Mouse (Mus musculus) retina, embryonic 14.5 days (tissue): ENCODE data around the gene Rmi1.
"Not testable (repeated sequence)": the region's sequence is repeated elsewhere in the genome, so short reads cannot be mapped to it uniquely, and the experiment has no call there.

ENCODE experiments used
- DNase-seq: peaks from one replicate; pipeline ENCODE4 v3.0.0-alpha.2; 2015; ENCODE audit warnings: low spot score

The Rmi1 gene

DNA sequence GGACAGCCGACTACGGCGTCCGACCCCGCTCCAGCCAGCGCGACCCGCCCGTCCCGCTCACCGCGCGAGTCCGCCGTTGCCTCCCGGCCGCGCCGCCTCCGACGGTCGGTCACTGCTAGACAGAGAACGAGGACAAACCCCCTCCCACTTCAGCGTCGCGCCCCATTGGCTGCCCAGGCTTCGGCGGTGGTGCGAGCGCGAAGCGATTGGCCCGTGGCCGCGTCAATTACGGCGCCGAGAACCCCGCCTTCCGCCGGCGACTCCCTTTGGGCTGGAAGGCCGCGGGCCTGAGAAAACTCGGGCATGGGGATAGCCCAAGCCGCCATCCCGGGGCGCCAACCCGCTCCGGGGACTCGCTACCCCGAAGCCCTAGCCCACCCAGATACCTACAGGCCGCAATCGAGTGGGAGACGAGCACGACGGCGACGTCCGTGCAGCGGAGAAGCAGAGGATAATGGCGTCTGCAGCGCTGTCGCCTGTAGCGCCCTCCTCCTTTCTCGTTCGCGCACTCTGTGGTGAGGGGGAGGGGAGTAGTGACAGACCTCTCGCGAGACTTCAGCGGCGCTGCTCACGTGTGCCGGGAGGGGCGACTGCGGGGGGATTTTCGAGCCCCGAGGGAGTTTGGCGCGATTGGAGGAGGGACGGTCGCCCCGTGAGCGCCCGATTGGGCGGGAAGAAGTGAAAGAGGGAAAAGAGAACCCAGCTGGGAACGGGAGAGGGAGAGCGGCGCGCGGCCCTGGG lies at the start of gene Rmi1:
Rmi1 (plus strand) TSS at position 246 of the 741 bp plus-strand sequence.
- peak; percentile 99 for DNase-seq

DNA sequence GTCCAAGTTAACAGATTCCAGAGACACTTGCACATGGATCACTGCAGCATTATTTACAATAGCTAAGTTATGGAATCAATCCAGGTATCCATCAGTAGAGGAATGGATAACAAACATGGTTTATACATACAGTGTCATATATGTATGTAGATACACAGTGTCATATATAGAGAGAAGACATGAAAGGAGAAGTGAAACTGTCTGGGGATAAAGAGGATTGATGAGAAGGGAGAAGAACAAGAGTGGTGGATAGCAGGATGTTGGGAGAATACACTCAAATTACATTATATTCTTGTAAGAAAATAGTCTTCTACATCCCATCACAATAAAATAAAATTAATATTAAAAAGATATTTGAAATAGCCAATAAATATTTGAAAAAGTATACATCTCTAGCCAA lies 49.1 kb upstream of the Rmi1 start:
- no peak for DNase-seq

DNA sequence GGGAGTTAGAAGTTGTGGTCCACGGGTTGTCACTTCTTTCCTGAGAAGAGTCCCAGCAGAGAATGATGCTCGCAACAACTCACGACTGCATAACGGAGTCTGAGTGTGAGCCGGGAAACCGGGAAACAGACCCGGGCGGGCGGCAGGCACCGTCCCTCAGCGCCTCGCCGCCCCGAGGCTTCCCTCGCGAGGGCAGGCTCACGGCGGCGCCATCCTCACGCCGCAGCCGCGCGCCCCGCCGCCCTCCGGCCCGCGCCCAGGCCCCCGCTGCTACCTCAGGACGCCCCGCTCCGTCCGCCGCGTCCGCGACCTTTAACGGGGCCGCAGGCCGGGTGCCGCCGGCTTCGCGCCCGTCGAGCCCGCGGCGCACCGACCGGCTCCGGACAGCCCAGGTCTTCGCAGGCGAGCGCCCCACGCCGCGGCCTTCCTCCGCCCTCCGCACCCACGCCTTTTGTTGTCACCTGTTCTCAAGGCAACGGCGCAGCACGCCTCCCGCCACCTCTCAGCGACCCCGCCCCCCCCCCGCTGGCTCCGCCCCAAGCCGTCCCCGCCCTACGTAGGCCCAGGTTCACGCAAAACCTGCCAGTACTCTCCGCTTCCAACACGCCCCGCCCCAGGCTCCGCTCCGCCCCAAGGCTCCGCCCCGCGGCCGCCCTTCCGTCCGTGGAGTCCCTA lies 43.3 kb upstream of the Rmi1 start, which contains the start of gene Kif27:
Kif27 (minus strand) TSS at position 494 of the 675 bp plus-strand sequence.
- DNase-seq, result peak; percentile 87

DNA sequence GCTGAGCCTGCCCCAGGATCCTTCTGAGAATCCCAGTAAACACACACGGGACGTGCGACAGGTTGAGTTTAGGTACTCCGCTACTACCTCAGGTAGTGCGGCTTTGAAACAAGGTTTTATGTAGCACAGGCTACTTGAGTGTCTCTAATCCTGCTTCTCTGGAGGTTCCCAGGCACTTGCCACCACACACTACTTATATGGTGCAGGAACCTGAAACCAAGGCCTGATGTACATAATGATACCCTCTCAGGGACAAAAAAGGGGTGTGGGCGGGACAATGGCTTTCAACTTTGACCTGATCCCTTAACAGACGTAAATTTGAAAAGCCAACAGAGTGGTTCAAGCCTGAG lies 42.8 kb upstream of the Rmi1 start:
- DNase-seq, result no peak

DNA sequence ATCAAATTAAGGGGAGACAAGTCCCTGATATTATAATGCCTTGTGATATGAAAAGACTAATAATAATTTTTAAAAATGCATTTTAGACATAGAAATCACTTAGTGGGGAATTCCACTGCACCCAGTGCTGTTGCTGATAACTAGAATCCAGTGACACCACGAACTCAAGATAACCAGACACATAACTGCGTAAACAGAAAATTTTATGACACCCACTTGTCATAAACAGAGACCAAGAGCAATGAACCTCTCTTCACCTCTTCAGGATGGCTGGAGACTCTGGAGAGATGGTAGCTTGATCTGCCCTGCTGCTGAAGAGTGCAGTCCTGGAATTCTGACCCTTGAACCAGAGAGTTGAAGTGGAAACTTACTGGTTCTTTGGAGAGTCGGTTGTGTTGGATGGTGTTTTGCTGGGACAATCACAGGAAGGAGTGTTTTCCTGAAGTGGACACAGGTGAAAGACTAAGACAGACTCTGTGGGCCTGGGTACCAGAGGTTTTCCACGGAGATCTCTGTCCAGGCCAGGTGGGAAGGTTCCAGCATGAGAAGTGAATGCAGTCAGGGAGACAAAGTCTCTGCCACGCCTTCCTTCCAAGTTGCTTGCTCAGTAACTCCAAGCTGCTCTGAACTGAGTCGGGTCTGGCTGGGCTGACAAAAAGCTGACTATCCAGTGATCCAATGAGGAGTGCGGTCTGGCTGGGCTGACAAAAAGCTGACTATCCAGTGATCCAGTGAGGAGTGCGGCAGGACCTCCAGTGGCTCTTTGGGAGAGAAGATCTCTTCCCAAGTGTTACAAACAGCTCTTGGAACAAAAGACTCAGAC lies 37.5 kb upstream of the Rmi1 start:
- no peak for DNase-seq

DNA sequence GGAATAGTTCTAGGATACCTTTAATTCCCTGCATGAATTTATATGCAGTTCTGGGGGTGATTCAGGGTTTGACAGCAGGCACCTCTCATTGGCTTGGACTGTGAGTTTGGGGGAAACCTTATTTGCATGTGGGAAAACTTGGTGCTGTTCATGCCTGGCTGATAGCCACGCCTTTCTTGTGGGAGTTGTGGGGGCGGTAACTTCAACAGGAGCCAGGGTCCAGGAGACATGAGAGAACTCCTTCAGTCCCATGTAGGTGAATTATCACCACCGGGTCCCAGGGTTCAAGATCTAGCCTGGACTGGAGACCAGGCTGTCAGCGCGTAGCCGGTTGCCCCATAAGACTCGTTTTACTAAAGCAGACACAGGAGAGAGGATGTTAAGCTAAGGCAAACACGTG lies 36.9 kb upstream of the Rmi1 start:
- DNase-seq, result not testable (repeated sequence)

DNA sequence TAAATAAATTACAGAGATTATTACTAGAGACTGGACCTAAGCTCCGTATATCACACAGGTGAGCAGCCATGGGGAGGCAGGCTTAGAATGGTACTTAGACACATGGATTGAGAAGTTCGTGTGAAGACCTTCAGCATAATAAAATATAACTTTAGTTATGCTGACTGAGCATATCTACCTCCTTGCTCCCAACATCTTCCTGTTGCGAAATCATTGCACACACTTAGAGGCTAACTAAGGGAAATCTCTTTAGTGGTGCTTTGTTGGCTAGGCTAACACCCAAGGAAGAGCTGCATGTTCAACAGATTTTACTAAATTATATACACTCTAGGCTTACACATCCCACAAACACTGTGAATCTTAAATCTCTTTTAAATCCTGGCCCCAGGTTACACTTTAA lies 35.7 kb upstream of the Rmi1 start:
- DNase-seq, result no peak

DNA sequence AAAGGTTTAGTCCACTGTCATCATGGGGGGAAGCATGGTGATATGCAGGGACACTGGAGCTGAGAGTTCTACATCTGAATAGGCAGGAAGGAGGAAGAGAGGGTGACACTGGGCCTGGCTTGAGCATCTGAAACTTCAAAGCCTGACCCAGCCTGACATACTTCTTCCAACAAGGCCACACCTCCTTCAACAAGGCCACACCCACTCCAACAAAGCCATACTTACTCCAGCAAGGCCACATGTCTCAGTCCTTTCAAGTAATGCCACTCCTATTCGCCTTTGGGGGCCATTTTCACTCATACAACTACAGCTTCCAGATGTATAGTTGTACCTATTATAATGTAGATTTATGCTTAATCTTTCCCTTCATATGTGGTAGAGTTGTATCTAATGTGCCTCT lies 34.4 kb upstream of the Rmi1 start:
- DNase-seq, result no peak

DNA sequence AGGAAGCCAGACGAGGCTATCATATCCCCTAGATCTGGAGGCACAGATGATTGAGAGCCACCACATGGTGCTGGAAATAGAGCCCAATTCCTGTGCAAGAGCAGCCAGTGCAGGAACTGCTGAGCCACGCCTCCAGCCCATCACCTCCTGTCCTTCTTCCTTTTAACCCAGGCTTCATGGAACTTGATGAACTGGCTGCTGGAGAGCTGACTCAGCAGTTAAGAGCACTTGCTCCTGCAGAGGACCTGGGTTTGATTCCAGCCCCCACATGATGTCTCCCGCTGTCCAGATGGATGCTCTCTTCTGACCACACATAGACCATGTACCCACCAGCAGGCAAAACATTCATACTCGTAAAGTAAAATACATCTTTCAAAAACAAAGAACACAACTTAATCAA lies 33.2 kb upstream of the Rmi1 start:
- no peak for DNase-seq

DNA sequence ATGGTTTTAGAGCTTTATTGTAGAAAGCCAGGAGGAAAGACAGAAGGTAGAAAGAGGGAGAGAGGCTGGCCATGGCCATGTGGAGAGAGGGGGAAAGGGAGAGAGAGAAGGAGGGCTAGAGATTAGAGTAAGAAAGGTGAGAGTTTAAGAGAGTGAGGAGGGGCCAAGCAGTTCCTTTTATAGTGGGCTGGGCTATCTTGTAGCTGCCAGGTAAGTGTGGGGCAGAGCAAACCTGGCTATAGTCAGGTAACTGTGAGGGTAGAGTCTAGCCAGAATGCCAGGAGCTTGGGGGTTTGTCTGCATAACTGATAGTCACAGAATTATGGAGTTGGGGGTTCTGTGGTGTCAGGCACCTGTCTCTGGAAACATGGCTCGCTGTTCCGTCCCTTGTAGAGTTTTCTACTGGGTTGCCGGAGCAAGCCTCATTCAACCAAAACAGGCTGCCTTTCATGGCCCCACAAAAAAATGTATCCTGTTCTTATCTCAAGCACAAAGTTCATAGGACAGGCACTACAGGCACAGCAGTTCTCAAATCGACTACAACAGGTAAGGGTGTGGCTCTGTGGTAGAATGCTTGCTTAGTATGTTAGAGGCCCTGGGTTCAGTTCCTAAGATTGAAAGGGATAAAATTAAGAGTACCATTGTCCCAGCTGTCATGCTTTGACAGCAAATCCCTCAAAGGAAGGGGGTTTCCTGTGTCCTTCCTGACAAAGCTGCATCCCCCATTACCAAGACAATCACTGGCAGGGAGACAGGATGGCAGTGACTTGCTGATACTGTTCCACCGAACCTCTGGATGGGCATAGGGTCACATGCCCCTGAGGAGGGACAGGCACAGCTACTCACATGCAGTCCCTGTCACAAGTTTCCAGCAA lies 29.5 kb upstream of the Rmi1 start:
- DNase-seq, result no peak

DNA sequence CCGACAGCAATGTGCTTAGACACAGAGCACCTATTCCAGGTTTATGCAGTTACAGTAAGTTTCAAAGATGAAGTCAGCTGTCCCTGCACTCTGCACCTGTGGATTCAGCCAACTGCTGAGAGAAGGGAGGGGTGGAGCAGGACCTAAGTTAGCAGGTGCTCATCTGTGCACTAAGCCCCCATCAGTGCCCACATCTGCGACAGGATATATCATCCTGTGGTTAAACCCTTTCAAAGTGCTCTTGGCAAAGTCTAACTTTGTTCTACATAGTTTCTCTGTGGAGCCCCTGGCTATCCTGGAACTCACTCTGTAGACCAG lies 28.9 kb upstream of the Rmi1 start:
- no peak for DNase-seq

DNA sequence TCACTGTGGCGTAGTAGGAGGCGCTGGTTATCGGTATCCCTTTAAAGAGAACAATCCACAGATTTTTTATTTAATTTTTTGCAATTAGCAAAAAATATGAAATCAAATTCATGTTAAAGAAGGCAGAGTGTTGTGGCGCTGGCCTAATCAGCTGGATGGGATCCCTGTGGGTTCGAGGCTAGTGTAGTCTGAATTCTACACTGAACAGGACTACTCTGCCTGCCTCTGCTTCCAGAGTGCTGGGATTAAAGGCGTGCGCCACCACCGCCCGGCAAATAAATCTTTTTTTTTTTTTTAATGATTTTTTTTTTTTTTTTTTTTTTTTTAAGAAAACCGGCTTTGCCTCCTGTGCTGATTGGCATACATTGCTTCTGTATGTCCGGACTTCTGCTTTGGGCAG lies 17.7 kb upstream of the Rmi1 start:
- DNase-seq, result no peak

DNA sequence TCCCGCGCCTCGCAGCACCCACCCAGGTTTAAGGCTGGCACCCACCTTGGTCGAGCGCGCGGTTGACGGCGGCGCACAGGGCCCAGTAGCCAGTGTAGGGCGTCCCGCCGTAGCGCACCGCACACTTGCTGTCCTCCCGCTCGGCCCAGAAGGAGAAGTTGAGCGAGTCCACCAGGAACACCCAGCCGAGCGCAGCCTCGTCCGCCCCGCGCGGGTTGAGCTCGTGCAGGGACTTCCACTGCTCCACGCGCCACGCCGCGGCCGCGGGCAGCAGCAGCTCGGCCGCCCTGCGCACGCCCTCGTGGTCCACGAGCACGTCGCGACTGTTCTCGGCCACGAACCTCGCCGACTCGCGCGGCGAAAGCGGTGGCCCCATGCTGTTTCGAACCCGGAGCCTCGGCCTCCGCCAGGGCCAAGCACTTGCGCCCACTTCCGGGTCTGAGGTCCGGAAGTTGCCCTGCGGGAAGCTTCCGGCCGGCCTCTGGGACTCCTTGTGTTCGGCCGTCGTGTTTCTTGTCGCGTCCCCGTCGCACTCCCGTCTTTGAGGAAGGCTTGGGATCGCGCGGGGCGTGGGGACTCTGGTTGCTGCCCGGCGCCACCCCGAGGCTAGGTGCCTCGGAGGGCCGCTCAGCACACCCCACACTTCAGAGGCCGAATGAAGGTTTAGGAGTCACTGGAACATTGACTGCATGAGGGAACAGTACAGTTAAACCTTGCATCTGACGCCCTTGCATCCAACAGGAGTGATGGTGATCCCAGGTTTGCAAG lies 17.1 kb upstream of the Rmi1 start, which contains the start of gene 2210016F16Rik:
2210016F16Rik (minus strand) TSS at position 447 of the 768 bp plus-strand sequence.
- peak; percentile 75 for DNase-seq

DNA sequence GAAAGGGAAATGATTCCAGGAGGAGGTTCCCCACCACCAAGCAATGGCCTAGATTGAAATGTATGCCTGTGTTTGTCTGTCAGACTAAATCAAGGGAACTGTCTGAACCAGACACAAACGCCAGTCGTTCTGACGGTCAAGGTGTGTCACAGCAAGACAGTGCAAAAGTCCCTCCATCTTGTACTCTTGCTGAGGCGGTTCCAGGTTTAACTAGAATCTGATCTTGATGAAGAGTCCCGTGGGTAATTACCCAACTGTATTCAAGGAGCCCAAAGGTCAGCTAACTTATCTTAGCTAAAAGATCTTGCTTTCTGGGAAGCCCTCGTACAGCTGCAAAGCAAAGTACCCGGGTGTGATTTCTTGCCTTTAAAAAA lies 16.5 kb upstream of the Rmi1 start:
- DNase-seq, result no peak

DNA sequence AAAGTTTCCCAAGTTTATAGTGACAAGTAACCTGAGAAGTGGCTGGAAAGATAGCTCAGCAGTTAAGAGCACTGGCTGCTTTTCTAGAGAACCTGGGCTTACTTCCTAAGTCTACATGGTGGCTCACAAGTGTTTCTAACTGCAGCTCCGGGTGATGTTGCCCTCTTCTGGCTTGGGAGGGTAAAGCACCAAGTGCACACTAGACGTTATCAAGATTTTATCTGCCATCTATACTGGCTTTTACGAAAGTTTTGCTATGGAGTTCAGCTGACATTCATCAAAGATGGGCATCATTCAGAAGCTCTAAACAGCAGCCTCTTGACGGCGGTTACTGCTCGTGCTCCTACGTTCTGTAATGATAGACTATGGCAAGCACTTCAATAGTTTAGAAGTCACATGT lies 14.1 kb upstream of the Rmi1 start:
- DNase-seq, result peak; percentile 83

DNA sequence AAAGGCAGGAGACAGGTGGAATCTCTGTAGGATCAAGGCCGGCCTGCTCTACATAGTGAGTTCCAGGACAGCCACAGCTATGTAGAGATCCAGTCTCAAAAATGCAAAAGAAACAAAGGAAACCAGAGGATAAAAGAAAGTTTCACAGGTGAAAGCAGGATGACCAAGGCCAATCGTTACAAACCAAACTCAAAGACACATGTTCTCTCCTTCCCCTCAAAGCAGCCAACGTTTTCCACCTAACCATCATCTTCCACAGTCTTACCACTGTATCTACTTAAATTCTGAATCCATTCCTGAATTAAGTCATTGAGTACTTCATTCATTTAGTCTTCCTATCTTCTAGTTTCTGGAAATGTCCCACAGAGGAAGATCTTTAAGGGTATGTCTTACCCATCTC lies 13.7 kb upstream of the Rmi1 start:
- DNase-seq, result no peak

DNA sequence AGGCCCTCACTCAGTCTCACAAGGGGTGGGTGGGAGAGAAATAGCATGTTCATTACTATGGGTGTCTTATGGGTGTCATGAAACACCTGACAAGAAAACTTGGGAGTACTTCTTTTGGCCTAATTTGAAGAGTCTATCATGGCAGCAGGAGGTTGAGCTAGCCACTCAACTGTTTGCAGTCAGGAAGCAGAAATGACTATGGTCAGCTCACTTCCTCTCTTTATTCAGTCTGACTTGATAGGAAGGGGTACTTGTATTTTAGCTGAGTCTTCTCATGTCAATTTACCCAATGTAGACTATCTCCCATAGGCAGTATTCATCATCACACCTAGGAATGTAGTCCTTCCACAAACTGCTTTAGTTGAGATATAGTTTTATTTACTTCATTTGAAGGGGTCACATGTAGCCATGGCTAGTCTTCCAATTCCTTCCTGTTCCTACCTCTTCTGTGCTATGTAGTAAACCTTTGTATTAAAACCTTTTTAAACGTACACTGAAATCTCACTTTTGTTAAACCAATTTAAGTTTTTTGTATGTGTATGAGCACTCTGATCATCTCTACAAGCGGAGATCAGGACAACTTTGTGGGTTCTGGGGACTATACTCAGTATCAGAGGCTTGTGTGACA lies 12.6 kb upstream of the Rmi1 start:
- DNase-seq, result no peak

DNA sequence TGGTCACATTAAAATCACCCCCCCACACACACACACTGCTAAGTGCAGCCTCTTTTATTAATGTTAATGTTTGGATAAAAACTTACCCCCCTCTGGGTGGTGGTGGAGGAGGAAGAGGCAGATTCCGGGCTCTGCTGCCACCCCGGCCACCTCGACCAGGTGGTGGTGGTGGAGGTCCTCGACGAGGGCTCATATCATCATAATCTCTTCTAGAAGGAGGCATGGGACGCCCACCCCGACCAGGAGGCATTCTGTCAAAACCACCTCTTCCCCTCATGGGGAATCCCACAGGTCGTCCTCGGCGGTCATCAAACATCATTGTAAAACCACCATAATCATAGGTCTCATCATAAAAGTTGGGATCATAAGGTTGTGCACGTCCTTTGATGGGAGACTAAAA lies 7.7 kb upstream of the Rmi1 start:
- not testable (repeated sequence) for DNase-seq

DNA sequence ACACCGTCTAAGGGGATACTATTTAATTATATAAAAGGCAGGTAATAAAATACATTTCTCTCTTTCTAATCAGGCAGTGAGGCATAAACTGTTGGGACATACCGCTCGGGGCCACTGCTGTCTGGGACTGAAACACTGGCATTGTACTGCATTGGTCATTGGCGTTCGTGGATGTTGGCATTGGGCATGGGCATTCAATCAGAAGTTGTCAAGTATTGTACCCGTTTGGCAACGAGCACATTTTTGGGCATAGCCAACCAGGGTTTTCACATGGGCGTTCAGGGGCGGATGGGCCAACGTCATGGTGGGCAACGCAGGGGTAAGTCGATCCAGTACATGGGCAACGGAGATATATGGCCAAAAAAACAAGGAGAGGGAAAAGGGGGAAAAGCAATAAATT lies 4.4 kb upstream of the Rmi1 start:
- no peak for DNase-seq

DNA sequence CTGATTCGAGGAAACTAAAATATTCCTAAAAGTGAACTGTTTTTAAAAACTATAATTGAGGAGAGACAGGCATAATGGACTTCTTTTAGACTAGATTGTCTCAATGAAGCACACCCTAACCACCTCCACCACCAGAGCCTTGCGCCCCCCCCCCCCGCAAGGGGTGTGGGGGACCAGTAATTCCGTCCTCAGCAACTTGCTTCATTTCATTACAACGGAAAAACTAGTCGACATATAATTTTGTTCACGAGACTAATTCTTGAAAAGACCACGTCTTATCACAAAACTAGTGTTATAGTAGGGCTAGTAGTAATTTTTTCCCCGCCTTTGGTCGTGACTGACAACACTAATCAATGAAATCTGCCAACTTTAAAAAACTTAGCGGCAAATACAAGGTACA lies 1.5 kb upstream of the Rmi1 start:
- no peak for DNase-seq
